Mouse (Mus musculus): ENCODE data around the gene Nmnat3.

Gene Nmnat3

GRCm38 (mm10) chr9:98312622-98313374 lies 25.6 kb downstream of the Nmnat3 start:
- DNase-seq: no peak

- no peak for DNase-seq
These were observed 26.4 kb downstream of the Nmnat3 start for GRCm38 (mm10) chr9:98313587-98313986.

- no peak for DNase-seq
These were observed 26.9 kb downstream of the Nmnat3 start for GRCm38 (mm10) chr9:98314059-98314650.

GRCm38 (mm10) chr9:98317897-98318296 lies 30.7 kb downstream of the Nmnat3 start:
- DNase-seq: no peak

- no peak for DNase-seq
These were observed 31.6 kb downstream of the Nmnat3 start for GRCm38 (mm10) chr9:98318875-98319274.

- no peak for DNase-seq
These were observed 33.5 kb downstream of the Nmnat3 start for GRCm38 (mm10) chr9:98320785-98321184.

- DNase-seq: no peak
These were observed 38.9 kb downstream of the Nmnat3 start for GRCm38 (mm10) chr9:98326088-98326487.

GRCm38 (mm10) chr9:98328415-98329176 lies 41.4 kb downstream of the Nmnat3 start:
- no peak for DNase-seq

GRCm38 (mm10) chr9:98329274-98330105 lies 42.3 kb downstream of the Nmnat3 start:
- DNase-seq: no peak

- DNase-seq: peak in 1 of 2 experiments; percentile 12
These were observed 46.1 kb downstream of the Nmnat3 start for GRCm38 (mm10) chr9:98333219-98333754.

GRCm38 (mm10) chr9:98337881-98338769 lies 50.9 kb downstream of the Nmnat3 start:
- no peak for DNase-seq

- no peak for DNase-seq
These were observed 52.7 kb downstream of the Nmnat3 start for GRCm38 (mm10) chr9:98339971-98340370.

GRCm38 (mm10) chr9:98340427-98340826 lies 53.2 kb downstream of the Nmnat3 start:
- no peak for DNase-seq

- DNase-seq: no peak
These were observed 58.6 kb downstream of the Nmnat3 start for GRCm38 (mm10) chr9:98345840-98346239.

- no peak for DNase-seq
These were observed 59.0 kb downstream of the Nmnat3 start for GRCm38 (mm10) chr9:98346240-98346639.

- no peak for DNase-seq
These were observed 59.8 kb downstream of the Nmnat3 start for GRCm38 (mm10) chr9:98347021-98347420.

GRCm38 (mm10) chr9:98350318-98351144 lies 63.3 kb downstream of the Nmnat3 start:
- DNase-seq: no peak

- DNase-seq: no peak
These were observed 65.1 kb downstream of the Nmnat3 start for GRCm38 (mm10) chr9:98352332-98352731.

GRCm38 (mm10) chr9:98354919-98355318 lies 67.7 kb downstream of the Nmnat3 start:
- no peak for DNase-seq

GRCm38 (mm10) chr9:98361047-98361446 lies 73.8 kb downstream of the Nmnat3 start:
- DNase-seq: no peak

- DNase-seq: no peak
These were observed 78.8 kb downstream of the Nmnat3 start for GRCm38 (mm10) chr9:98366075-98366474.

Measured in thymus, adult 18-20 months (tissue).